8 mouse cellular contexts compared by ENCODE assay signal in the genomic region with DNA sequence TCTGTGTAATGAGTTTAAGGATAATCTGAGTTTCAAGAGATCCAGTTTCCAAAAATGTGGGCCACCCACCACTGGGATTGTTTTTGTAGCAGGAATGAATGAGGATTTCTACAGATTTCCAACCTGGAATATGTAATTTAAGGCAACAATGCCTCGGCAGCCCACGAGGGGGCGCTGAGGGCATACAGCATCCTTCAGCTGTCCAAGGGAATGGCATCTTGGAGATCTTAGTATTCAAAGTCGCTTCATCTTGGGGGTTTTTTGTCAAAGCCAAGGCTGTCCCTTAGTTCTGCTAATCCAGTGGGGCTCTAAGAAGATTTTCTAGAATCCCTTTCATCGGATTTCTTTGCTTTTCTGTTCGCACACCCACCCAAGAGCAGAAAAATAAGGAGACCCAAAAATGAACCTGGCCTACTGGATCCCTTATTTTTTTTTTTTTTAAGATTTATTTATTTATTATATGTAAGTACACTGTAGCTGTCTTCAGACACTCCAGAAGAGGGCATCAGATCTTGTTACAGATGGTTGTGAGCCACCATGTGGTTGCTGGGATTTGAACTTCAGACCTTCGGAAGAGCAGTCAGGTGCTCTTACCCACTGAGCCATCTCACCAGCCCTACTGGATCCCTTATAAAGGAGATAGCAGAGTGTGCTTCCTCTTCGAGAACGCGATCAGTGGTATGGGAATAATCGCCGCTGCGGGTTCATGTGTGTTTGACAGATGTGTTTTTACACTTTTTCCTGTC. TPM values are rescaled to one million over a fixed set of nuclear protein-coding genes. Genes with fewer than 3 reads are reported as not detected.
A peak's percentile ranks its signal among the peaks of the same experiment; 100 is the strongest.
DNase-seq lines count a peak whose midpoint lies in the region; ATAC-seq and TF ChIP-seq lines count a peak whose summit lies in the region.

No protein-coding gene starts in this region.

- no peak overlapping the region for H3K9ac ChIP-seq in kidney, postnatal 0 days (ENCODE audit: low read depth, low read length)
- H3K9ac ChIP-seq in liver, embryonic 13.5 days, result peak overlapping the region; percentile 72

- TF ChIP-seq POLR2A in testis, adult 2 months (IDR thresholded peaks at IDR 0.05; ENCODE audit: control insufficient read depth, low read depth, low read length), result no peak
- TF ChIP-seq POLR2A in embryonic fibroblast, embryonic 13.5 days (IDR thresholded peaks at IDR 0.05; ENCODE audit: low read depth, low read length), result no peak

- no peak for ATAC-seq in kidney, postnatal 0 days (replicated peaks; ENCODE audit: low FRiP score, low read depth)
- no peak; the same call in 1 of the 2 replicates for ATAC-seq in liver, embryonic 13.5 days (ENCODE audit: low read depth)

- no peak overlapping the region for H3K4me2 ChIP-seq in kidney, postnatal 0 days (ENCODE audit: low read length)
- peak overlapping the region; percentile 55 for H3K4me2 ChIP-seq in liver, embryonic 13.5 days

- peak; percentile 94 for TF ChIP-seq CTCF in testis, adult 2 months (IDR thresholded peaks at IDR 0.05; ENCODE audit: control insufficient read depth, insufficient read depth, insufficient replicate concordance, low read depth, low read length)
- peak; percentile 88 for TF ChIP-seq CTCF in embryonic fibroblast, embryonic 13.5 days (IDR thresholded peaks at IDR 0.05; ENCODE audit: borderline replicate concordance, insufficient read depth, low read length)
- TF ChIP-seq CTCF in kidney, postnatal 0 days (IDR thresholded peaks at IDR 0.05; ENCODE audit: low read depth), result peak; percentile 94

- no peaks in the 10 kb centered on the region for H3K36me3 ChIP-seq in testis, adult 2 months (ENCODE audit: control insufficient read depth, insufficient read depth, low read length)
- H3K36me3 ChIP-seq in kidney, postnatal 0 days (ENCODE audit: insufficient read depth, low read length), result peaks cover 17% of the 10 kb centered on the region; the same call in 1 of the 2 replicates
- H3K36me3 ChIP-seq in liver, embryonic 13.5 days, result peaks cover 27% of the 10 kb centered on the region

- H3K27me3 ChIP-seq in testis, adult 2 months (ENCODE audit: control insufficient read depth, insufficient read depth, low read length), result no peaks in the 10 kb centered on the region
- no peaks in the 10 kb centered on the region for H3K27me3 ChIP-seq in kidney, postnatal 0 days (ENCODE audit: insufficient read depth, low read length)
- H3K27me3 ChIP-seq in liver, embryonic 13.5 days, result no peaks in the 10 kb centered on the region

- 54% methylated on average over 13 of the region's 13 CpGs for WGBS in kidney, postnatal 0 days
- WGBS in liver, embryonic 13.5 days (ENCODE audit: insufficient replicate concordance), result 11% methylated on average over 13 of the region's 13 CpGs

- H3K9me3 ChIP-seq in kidney, postnatal 0 days (replicated peaks; ENCODE audit: low read length), result no peaks in the 10 kb centered on the region
- H3K9me3 ChIP-seq in liver, embryonic 13.5 days (replicated peaks), result no peaks in the 10 kb centered on the region

- DNase-seq in testis, postnatal 14 days (ENCODE audit: low spot score), result no peak
- DNase-seq in adrenal gland, postnatal 4 days (ENCODE audit: low spot score in 2 of 2), result peak; percentile 29 to 57
- peak; percentile 86 for DNase-seq in kidney, postnatal 0 days (ENCODE audit: low spot score)
- DNase-seq in liver, embryonic 13.5 days, result peak; percentile 68
- peak; percentile 69 for DNase-seq in ovary, postnatal 36 days (ENCODE audit: low spot score)
- peak; percentile 40 to 70 for DNase-seq in urinary bladder, postnatal 4 days (ENCODE audit: low spot score in 2 of 2)

- no peak overlapping the region for H3K27ac ChIP-seq in testis, adult 2 months (ENCODE audit: control insufficient read depth, insufficient read depth, low read depth, low read length)
- H3K27ac ChIP-seq in embryonic fibroblast, embryonic 13.5 days (ENCODE audit: insufficient read depth, low read length), result no peak overlapping the region
- H3K27ac ChIP-seq in kidney, postnatal 0 days, result no peak overlapping the region
- H3K27ac ChIP-seq in liver, embryonic 13.5 days, result peak overlapping the region; percentile 100

- H3K4me1 ChIP-seq in testis, adult 2 months (ENCODE audit: control insufficient read depth, insufficient read depth, low read length), result peaks cover 5% of the 10 kb centered on the region
- H3K4me1 ChIP-seq in embryonic fibroblast, embryonic 13.5 days (ENCODE audit: control insufficient read depth, insufficient read depth, low read length), result peaks cover 4% of the 10 kb centered on the region; the same call in 1 of the 2 replicates
- H3K4me1 ChIP-seq in kidney, postnatal 0 days (replicated peaks; ENCODE audit: insufficient read depth, low read length), result no peaks in the 10 kb centered on the region
- peaks cover 55% of the 10 kb centered on the region for H3K4me1 ChIP-seq in liver, embryonic 13.5 days (replicated peaks)

- no peak overlapping the region for H3K4me3 ChIP-seq in testis, adult 2 months (ENCODE audit: control insufficient read depth, low read depth, low read length)
- no peak overlapping the region for H3K4me3 ChIP-seq in embryonic fibroblast, embryonic 13.5 days (ENCODE audit: insufficient read depth, low read length)
- H3K4me3 ChIP-seq in kidney, postnatal 0 days (replicated peaks; ENCODE audit: low read depth, low read length), result no peak overlapping the region
- H3K4me3 ChIP-seq in liver, embryonic 13.5 days (replicated peaks), result no peak overlapping the region

RNA-seq across cellular contexts. Expression of a gene that starts 4.5 kb away (rescaled TPM):
- polyA plus RNA-seq in testis, adult 2 months (2012; rRNA removed), result 41.3 and 41.8 TPM in 2 replicates
- total RNA-seq in adrenal gland, postnatal 4 days (2021), result 10 to 100 TPM; 25.0 to 32.0 TPM
- polyA plus RNA-seq in embryonic fibroblast, embryonic 13.5 days (2011; ENCODE audit: insufficient read length, low read depth, missing spikeins), result 17.2 and 18.0 TPM in 2 replicates
- 2.0 and 2.9 TPM in 2 replicates for polyA plus RNA-seq in kidney, postnatal 0 days (2015; fragmentation: Nextera tagmentation; extraction: Ambion mirVana)
- 6.9 and 7.6 TPM in 2 replicates for polyA plus RNA-seq in liver, embryonic 13.5 days (2015; fragmentation: Nextera tagmentation; extraction: Ambion mirVana)

RNA-seq across cellular contexts. Expression of a gene that starts 11.3 kb away (rescaled TPM):
- polyA plus RNA-seq in testis, adult 2 months (2012; rRNA removed), result 84.3 and 103 TPM in 2 replicates
- 1,000 to 10,000 TPM; 1,172 to 1,181 TPM for total RNA-seq in adrenal gland, postnatal 4 days (2021)
- 1,069 and 1,098 TPM in 2 replicates for polyA plus RNA-seq in embryonic fibroblast, embryonic 13.5 days (2011; ENCODE audit: insufficient read length, low read depth, missing spikeins)
- 655 and 681 TPM in 2 replicates for polyA plus RNA-seq in kidney, postnatal 0 days (2015; fragmentation: Nextera tagmentation; extraction: Ambion mirVana)
- polyA plus RNA-seq in liver, embryonic 13.5 days (2015; fragmentation: Nextera tagmentation; extraction: Ambion mirVana), result 556 and 610 TPM in 2 replicates

RNA-seq across cellular contexts. Expression of a gene that starts 24.4 kb away (rescaled TPM):
- 6.2 and 6.9 TPM in 2 replicates for polyA plus RNA-seq in testis, adult 2 months (2012; rRNA removed)
- 10 to 100 TPM; 87.4 TPM for total RNA-seq in adrenal gland, postnatal 4 days (2021)
- polyA plus RNA-seq in embryonic fibroblast, embryonic 13.5 days (2011; ENCODE audit: insufficient read length, low read depth, missing spikeins), result 90.6 and 103 TPM in 2 replicates
- polyA plus RNA-seq in kidney, postnatal 0 days (2015; fragmentation: Nextera tagmentation; extraction: Ambion mirVana), result 20.0 and 20.8 TPM in 2 replicates
- polyA plus RNA-seq in liver, embryonic 13.5 days (2015; fragmentation: Nextera tagmentation; extraction: Ambion mirVana), result 12.5 TPM in 2 replicates
